Mouse (Mus musculus): ENCODE measurements around the gene Dysf. TPM values are rescaled to one million over a fixed set of nuclear protein-coding genes. Genes with fewer than 3 reads are reported as not detected.

Dysf gene
- polyA plus RNA-seq, 1 experiment: not detected

- TF ChIP-seq CTCF (IDR thresholded peaks at IDR 0.05; ENCODE audit: insufficient read depth, low read depth, low read length) (no peak), POLR2A (IDR thresholded peaks at IDR 0.05; ENCODE audit: insufficient read depth, low read depth, low read length) (no peak)
- H3K4me3 ChIP-seq (ENCODE audit: insufficient read depth, low read depth, low read length): no peak overlapping the region
- H3K4me1 ChIP-seq (ENCODE audit: control insufficient read depth, insufficient read depth, low read length): no peaks in the 10 kb centered on the region
- H3K27ac ChIP-seq (ENCODE audit: insufficient read depth, low read depth, low read length): no peak overlapping the region
- WGBS: 89% methylated on average over 6 of the region's 6 CpGs
These were observed 35.0 kb downstream of the Dysf start for GRCm38 (mm10) chr6:84043251-84043940.

DNA sequence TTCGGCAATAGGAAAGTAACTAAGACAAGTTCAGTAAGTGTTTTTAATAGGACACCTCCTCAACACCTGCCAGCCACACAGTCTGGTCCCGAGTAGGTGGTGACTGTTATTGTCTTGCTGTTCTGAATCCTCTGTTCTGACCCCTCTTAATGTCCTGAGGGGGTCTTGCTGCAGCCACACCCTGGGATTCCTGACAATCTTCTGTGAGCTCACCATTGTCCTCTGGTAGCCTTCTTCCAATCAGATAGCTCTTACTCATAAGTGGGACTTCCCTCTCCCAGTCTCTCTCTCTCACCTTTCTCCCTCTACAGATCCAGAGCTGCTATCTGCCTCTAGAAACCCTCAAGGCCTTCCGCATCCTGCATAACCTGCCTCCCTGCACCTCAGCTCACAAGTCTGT lies 36.3 kb downstream of the Dysf start:
- no peaks in the 10 kb centered on the region for H3K4me1 ChIP-seq (ENCODE audit: control insufficient read depth, insufficient read depth, low read length)
- WGBS: 88% methylated on average over 3 of the region's 3 CpGs
- TF ChIP-seq POLR2A (IDR thresholded peaks at IDR 0.05; ENCODE audit: insufficient read depth, low read depth, low read length): no peak
- TF ChIP-seq CTCF (IDR thresholded peaks at IDR 0.05; ENCODE audit: insufficient read depth, low read depth, low read length): no peak
- no peak overlapping the region for H3K4me3 ChIP-seq (ENCODE audit: insufficient read depth, low read depth, low read length)
- H3K27ac ChIP-seq (ENCODE audit: insufficient read depth, low read depth, low read length): no peak overlapping the region

DNA sequence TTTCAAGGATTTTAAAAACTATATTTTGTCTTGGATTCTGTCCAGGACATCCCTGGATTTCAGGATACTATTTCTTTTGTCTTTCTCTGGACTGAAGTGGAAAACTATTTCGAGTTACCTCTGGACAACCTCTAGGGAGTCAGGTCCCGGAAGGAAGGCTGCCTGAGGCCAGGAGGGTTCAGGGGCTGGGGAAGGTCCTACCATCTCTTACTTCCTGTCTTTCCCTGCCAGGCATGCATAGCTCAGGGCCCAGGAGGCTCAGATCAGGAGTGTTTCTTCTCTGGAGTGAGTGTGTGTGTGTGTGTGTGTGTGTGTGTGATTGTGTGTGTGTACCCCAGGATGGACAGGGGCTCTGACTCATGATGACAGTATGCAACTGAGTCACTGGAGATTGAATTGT lies 40.5 kb downstream of the Dysf start:
- Histone ChIP-seq H3K4me3 (ENCODE audit: insufficient read depth, low read depth, low read length) (no peak overlapping the region), H3K27ac (ENCODE audit: insufficient read depth, low read depth, low read length) (no peak overlapping the region), H3K4me1 (ENCODE audit: control insufficient read depth, insufficient read depth, low read length) (peaks cover 5% of the 10 kb centered on the region)
- WGBS: 69% methylated on average over 2 of the region's 2 CpGs
- TF ChIP-seq CTCF (IDR thresholded peaks at IDR 0.05; ENCODE audit: insufficient read depth, low read depth, low read length) (no peak), POLR2A (IDR thresholded peaks at IDR 0.05; ENCODE audit: insufficient read depth, low read depth, low read length) (no peak)

GRCm38 (mm10) chr6:84050238-84050637 lies 41.8 kb downstream of the Dysf start:
- 95% methylated on average over 4 of the region's 4 CpGs for WGBS

DNA sequence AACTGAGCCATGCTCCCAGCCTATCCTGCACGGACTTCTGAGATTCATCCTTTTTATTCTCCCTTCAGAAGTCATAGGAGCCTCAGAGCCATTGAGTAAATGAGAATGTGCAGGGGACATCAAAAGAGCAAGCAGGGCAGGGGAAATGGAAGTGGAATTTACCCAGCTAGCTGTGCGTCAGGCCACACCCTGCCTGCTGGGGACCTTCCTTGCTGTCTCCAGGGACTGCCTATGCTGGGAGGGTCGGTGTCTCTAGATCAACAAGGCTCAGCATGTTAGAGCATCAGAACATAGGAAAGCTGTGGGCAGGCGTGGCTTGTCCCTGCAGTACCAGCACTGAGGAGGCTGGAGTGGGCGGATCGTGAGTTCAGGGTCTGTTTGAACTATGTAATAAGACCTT lies 42.6 kb downstream of the Dysf start:
- no peak for TF ChIP-seq CTCF (IDR thresholded peaks at IDR 0.05; ENCODE audit: insufficient read depth, low read depth, low read length)
- no peak for TF ChIP-seq POLR2A (IDR thresholded peaks at IDR 0.05; ENCODE audit: insufficient read depth, low read depth, low read length)
- no peak overlapping the region for H3K4me3 ChIP-seq (ENCODE audit: insufficient read depth, low read depth, low read length)
- H3K4me1 ChIP-seq (ENCODE audit: control insufficient read depth, insufficient read depth, low read length): peaks cover 5% of the 10 kb centered on the region
- WGBS: 58% methylated on average over 6 of the region's 6 CpGs
- H3K27ac ChIP-seq (ENCODE audit: insufficient read depth, low read depth, low read length): no peak overlapping the region

More at GRCm38 (mm10) chr6:84050238-84050637, 41.8 kb downstream of the Dysf start:
- Histone ChIP-seq H3K27ac (ENCODE audit: insufficient read depth, low read depth, low read length) (no peak overlapping the region), H3K4me3 (ENCODE audit: insufficient read depth, low read depth, low read length) (no peak overlapping the region), H3K4me1 (ENCODE audit: control insufficient read depth, insufficient read depth, low read length) (peaks cover 5% of the 10 kb centered on the region)
- TF ChIP-seq CTCF (IDR thresholded peaks at IDR 0.05; ENCODE audit: insufficient read depth, low read depth, low read length) (no peak), POLR2A (IDR thresholded peaks at IDR 0.05; ENCODE audit: insufficient read depth, low read depth, low read length) (no peak)

DNA sequence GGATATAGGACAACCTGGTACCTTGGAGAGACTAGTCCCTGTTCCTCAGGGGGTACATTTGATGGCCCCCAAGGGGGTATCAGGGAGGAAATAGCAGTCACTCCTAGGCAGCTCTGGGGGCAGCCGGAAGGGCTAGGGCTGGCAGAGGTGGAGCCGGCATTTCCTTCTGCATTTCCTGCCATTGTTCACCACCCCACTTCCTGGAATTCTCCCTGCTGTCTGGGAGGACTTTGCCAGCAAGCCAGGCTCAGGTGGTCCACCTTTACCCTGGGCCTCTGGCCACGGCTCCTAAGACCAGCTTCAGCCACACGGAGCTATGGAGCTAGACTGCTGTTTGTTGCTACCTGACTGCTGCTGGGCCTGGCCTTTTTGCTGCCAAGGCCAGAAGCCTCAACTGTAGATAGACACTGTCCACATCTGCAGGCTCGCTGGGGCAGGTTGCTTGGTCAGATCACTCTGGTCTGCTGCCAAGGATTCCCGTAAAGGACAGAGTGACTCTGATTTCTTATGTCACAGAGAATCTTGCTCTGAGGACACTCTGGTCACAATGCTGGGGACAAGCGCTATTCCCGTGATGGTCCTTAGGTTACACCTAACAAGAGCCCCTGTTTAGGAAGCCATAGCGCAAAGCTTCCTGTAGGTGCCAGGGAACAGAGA lies 45.6 kb downstream of the Dysf start:
- no peak overlapping the region for H3K27ac ChIP-seq (ENCODE audit: insufficient read depth, low read depth, low read length)
- peaks cover 12% of the 10 kb centered on the region for H3K4me1 ChIP-seq (ENCODE audit: control insufficient read depth, insufficient read depth, low read length)
- H3K4me3 ChIP-seq (ENCODE audit: insufficient read depth, low read depth, low read length): no peak overlapping the region
- TF ChIP-seq CTCF (IDR thresholded peaks at IDR 0.05; ENCODE audit: insufficient read depth, low read depth, low read length) (no peak), POLR2A (IDR thresholded peaks at IDR 0.05; ENCODE audit: insufficient read depth, low read depth, low read length) (no peak)
- 89% methylated on average over 9 of the region's 9 CpGs for WGBS

- Histone ChIP-seq H3K4me1 (ENCODE audit: control insufficient read depth, insufficient read depth, low read length) (peaks cover 13% of the 10 kb centered on the region), H3K4me3 (ENCODE audit: insufficient read depth, low read depth, low read length) (no peak overlapping the region), H3K27ac (ENCODE audit: insufficient read depth, low read depth, low read length) (no peak overlapping the region)
- TF ChIP-seq CTCF (IDR thresholded peaks at IDR 0.05; ENCODE audit: insufficient read depth, low read depth, low read length) (no peak), POLR2A (IDR thresholded peaks at IDR 0.05; ENCODE audit: insufficient read depth, low read depth, low read length) (no peak)
- WGBS: 76% methylated on average over 1 of the region's 1 CpGs
These were observed 47.2 kb downstream of the Dysf start for GRCm38 (mm10) chr6:84055619-84056018.

DNA sequence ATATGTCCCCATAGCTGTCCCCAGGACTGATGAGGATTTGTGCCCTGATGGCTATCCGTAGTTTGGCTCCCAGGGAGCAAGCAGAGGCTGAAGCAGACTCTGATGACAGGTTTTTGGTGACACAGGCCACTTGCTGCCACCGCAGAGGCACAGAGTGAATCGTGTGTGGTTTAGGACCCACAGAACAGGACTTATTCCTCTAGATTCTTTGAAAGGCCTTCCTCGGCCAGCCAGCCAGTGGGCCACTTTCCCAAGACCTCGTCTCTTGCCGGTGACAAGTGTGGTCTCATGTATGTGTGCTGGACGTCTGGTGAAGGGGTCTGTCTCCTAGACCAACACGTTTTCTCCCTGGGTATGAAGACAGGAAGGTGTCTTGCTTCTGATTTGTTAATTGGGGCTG lies 48.8 kb downstream of the Dysf start:
- WGBS: 88% methylated on average over 8 of the region's 8 CpGs
- Histone ChIP-seq H3K4me3 (ENCODE audit: insufficient read depth, low read depth, low read length) (no peak overlapping the region), H3K4me1 (ENCODE audit: control insufficient read depth, insufficient read depth, low read length) (peaks cover 8% of the 10 kb centered on the region), H3K27ac (ENCODE audit: insufficient read depth, low read depth, low read length) (no peak overlapping the region)
- TF ChIP-seq POLR2A (IDR thresholded peaks at IDR 0.05; ENCODE audit: insufficient read depth, low read depth, low read length) (no peak), CTCF (IDR thresholded peaks at IDR 0.05; ENCODE audit: insufficient read depth, low read depth, low read length) (no peak)

DNA sequence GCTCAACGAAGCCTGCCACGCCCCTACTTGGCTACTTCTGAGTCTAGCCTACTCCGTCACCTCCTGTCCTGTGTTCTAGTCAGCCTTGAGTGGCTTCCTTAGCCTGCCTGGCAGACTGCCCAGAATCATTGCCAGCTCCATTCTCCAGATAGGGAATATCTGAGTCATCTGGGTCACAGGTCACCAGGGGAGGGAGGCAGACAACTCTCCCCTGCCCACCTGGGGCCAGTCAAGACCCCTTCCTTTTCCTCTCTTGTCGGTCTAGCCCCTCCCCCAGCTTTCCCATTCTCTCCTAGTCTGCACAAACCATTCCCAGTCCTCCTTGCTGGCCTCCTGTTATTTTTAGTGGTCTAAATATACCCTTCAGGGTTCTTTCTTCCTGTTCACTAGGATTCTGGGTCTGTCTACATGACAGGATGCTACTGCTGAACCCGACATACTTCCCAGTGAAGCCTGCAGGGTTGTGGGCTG lies 50.3 kb downstream of the Dysf start:
- H3K4me1 ChIP-seq (ENCODE audit: control insufficient read depth, insufficient read depth, low read length): peaks cover 8% of the 10 kb centered on the region
- TF ChIP-seq CTCF (IDR thresholded peaks at IDR 0.05; ENCODE audit: insufficient read depth, low read depth, low read length) (no peak), POLR2A (IDR thresholded peaks at IDR 0.05; ENCODE audit: insufficient read depth, low read depth, low read length) (no peak)
- no peak overlapping the region for H3K4me3 ChIP-seq (ENCODE audit: insufficient read depth, low read depth, low read length)
- 46% methylated on average over 5 of the region's 5 CpGs for WGBS
- H3K27ac ChIP-seq (ENCODE audit: insufficient read depth, low read depth, low read length): no peak overlapping the region

Data from olfactory bulb, adult 2 months (tissue).